Mouse (Mus musculus) thymus, adult 18-20 months (tissue): ENCODE data around the gene Ptprn2.

ENCODE experiments used
- DNase-seq, 2 experiments: peaks; one replicate each; pipeline ENCODE4 v3.0.0; 2022; ENCODE audit warnings: mixed read lengths in 2 of 2

Gene Ptprn2

GRCm38 (mm10) chr12:116653684-116654083 lies 168.2 kb downstream of the Ptprn2 start:
- DNase-seq: no peak

GRCm38 (mm10) chr12:116660076-116660475 lies 174.6 kb downstream of the Ptprn2 start:
- DNase-seq: peak; percentile 38 to 44

GRCm38 (mm10) chr12:116661018-116661417 lies 175.5 kb downstream of the Ptprn2 start:
- no peak for DNase-seq

- no peak for DNase-seq
Measured at GRCm38 (mm10) chr12:116677701-116678100, 192.2 kb downstream of the Ptprn2 start.

GRCm38 (mm10) chr12:116689832-116690231 lies 204.3 kb downstream of the Ptprn2 start:
- no peak for DNase-seq

- DNase-seq: no peak
Measured at GRCm38 (mm10) chr12:116709535-116709934, 224.0 kb downstream of the Ptprn2 start.

GRCm38 (mm10) chr12:116710716-116711115 lies 225.2 kb downstream of the Ptprn2 start:
- DNase-seq: no peak

- DNase-seq: no peak
Measured at GRCm38 (mm10) chr12:116711133-116711532, 225.6 kb downstream of the Ptprn2 start.

GRCm38 (mm10) chr12:116713096-116713495 lies 227.6 kb downstream of the Ptprn2 start:
- DNase-seq: no peak

- no peak for DNase-seq
Measured at GRCm38 (mm10) chr12:116721062-116721461, 235.5 kb downstream of the Ptprn2 start.

GRCm38 (mm10) chr12:116740141-116740540 lies 254.6 kb downstream of the Ptprn2 start:
- DNase-seq: no peak

GRCm38 (mm10) chr12:116741300-116741699 lies 255.8 kb downstream of the Ptprn2 start:
- DNase-seq: no peak

GRCm38 (mm10) chr12:116746401-116746800 lies 260.9 kb downstream of the Ptprn2 start:
- no peak for DNase-seq

GRCm38 (mm10) chr12:116752784-116753183 lies 267.3 kb downstream of the Ptprn2 start:
- DNase-seq: no peak

GRCm38 (mm10) chr12:116763961-116764360 lies 278.4 kb downstream of the Ptprn2 start:
- no peak for DNase-seq

GRCm38 (mm10) chr12:116770911-116771310 lies 285.4 kb downstream of the Ptprn2 start:
- DNase-seq: no peak

GRCm38 (mm10) chr12:116771493-116771892 lies 286.0 kb downstream of the Ptprn2 start:
- no peak for DNase-seq

- DNase-seq: no peak
Measured at GRCm38 (mm10) chr12:116772081-116772566, 286.6 kb downstream of the Ptprn2 start.

- no peak for DNase-seq
Measured at GRCm38 (mm10) chr12:116773344-116773743, 287.8 kb downstream of the Ptprn2 start.

- DNase-seq: no peak
Measured at GRCm38 (mm10) chr12:116776447-116776846, 290.9 kb downstream of the Ptprn2 start.

- no peak for DNase-seq
Measured at GRCm38 (mm10) chr12:116778095-116779090, 292.9 kb downstream of the Ptprn2 start.

- no peak for DNase-seq
Measured at GRCm38 (mm10) chr12:116780419-116780818, 294.9 kb downstream of the Ptprn2 start.

- DNase-seq: no peak
Measured at GRCm38 (mm10) chr12:116785731-116786130, 300.2 kb downstream of the Ptprn2 start.

- DNase-seq: no peak
Measured at GRCm38 (mm10) chr12:116788346-116788745, 302.8 kb downstream of the Ptprn2 start.
